Mouse (Mus musculus) effector memory CD4-positive, alpha-beta T cell, adult 7 months (primary cell): ENCODE data around the gene Tdpoz1. TPM values are rescaled to one million over a fixed set of nuclear protein-coding genes. Genes with fewer than 3 reads are reported as not detected.

ENCODE experiments used
- polyA plus RNA-seq: library from polyadenylated mRNA; unstranded; fragments of 100-300 nt; shearing (Covaris generic); gene quantifications from one replicate; pipeline ENCODE4 v1.2.1, GENCODE M21; 2017

Tdpoz1 gene
- polyA plus RNA-seq = not detected

GRCm38 (mm10) chr3:93676210-93676609 lies at the start of gene Tdpoz1:
Gene Tdpoz1, minus strand, starts transcription at chr3:93676310.

DNA sequence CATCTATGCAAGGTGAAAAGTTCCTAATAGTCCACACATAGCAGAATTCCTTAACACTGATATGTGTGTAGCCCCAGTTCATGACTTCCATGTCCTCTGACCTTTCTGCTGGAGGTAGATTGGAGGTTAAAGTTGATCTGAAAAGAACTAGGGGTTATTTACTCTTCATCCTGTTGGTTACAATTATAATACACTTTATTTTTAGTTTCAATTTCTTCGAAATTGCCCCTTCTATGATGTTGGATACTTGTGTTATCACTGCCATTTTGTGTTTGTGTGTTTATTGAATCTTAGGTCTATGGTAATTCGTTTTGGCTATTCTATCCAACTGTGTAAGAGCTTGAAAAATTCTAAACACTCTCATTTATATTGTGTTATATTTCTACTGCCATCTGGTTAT lies 16.9 kb upstream of the Tdpoz1 start, which contains the start of gene Gm37596:
TSS of gene Gm37596 (minus strand) at position 101 of the 400 bp plus-strand sequence.

GRCm38 (mm10) chr3:93652586-93652985 lies 23.5 kb downstream of the Tdpoz1 start, which contains the start of gene Tdpoz2:
Gene Tdpoz2, minus strand, starts transcription at chr3:93652686.

Other genes starting within 250 kb of the Tdpoz1 start
- not detected for gene Tchh, start 234.0 kb downstream of the Tdpoz1 start, polyA plus RNA-seq
- not detected for gene Tchhl1, start 207.6 kb downstream of the Tdpoz1 start, polyA plus RNA-seq
- gene S100a11, start 155.8 kb downstream of the Tdpoz1 start, polyA plus RNA-seq = 993 TPM
- 534 TPM for gene S100a10, start 121.2 kb downstream of the Tdpoz1 start, polyA plus RNA-seq
- not detected for gene Tdpoz2, start 23.6 kb downstream of the Tdpoz1 start, polyA plus RNA-seq
- gene Gm37596, start 16.8 kb upstream of the Tdpoz1 start, polyA plus RNA-seq = not detected
- gene Gm5773, start 96.7 kb upstream of the Tdpoz1 start, polyA plus RNA-seq = not detected
- not detected for gene Tdpoz4, start 120.1 kb upstream of the Tdpoz1 start, polyA plus RNA-seq
- gene Tdpoz3, start 149.7 kb upstream of the Tdpoz1 start, polyA plus RNA-seq = not detected